ENCODE assay signal across 27 mouse cellular contexts in the genomic region with DNA sequence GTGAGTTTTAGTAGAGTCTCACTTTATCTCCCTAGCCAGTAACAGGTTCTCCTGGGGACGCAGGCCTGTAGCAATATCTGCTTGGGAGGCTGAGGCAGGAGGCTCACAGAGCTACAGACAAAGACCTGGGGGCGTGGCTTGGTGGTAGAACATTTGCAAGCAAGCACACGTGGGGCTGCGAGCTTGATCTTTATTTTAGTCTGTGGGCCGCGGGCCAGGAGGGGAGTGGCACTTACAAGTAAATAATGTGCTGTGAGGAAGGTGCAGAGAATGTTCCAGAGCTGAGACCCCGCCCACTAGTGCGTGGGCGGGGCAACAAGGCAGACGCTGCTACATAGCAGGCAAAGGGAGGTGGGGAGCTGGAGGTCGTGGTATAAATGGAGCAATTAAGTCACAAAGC.
DNase-seq lines count a peak whose midpoint lies in the region; ATAC-seq and TF ChIP-seq lines count a peak whose summit lies in the region.
"Had no signal": no experiment of that assay in that cellular context is flagged by ENCODE, and none has a peak within 500 bp of the region (broad histone marks: within the 10 kb centered on the region; RNA-seq: fewer than 3 reads in every experiment).

No protein-coding gene starts in this region.

- no peak overlapping the region for H3K4me3 ChIP-seq in intestine, postnatal 0 days (ENCODE audit: low read depth, low read length)
- H3K4me3 ChIP-seq in intestine, embryonic 15.5 days (replicated peaks): no peak overlapping the region
- H3K4me3 ChIP-seq: embryonic facial prominence, embryonic 13.5 days; embryonic facial prominence, embryonic 15.5 days; erythroblast, embryonic 14.5 days; forebrain, embryonic 10.5 days; forebrain, embryonic 12.5 days had no signal

- H3K9me3 ChIP-seq in intestine, postnatal 0 days (ENCODE audit: control insufficient read depth): 0 out of 2 replicates have a peak, but pooled peaks cover 2% of the 10 kb centered on the region
- H3K9me3 ChIP-seq in intestine, embryonic 15.5 days: no peaks in the 10 kb centered on the region

- no peak overlapping the region for H3K4me2 ChIP-seq in intestine, postnatal 0 days (replicated peaks; ENCODE audit: low read depth)
- no peak overlapping the region for H3K4me2 ChIP-seq in intestine, embryonic 15.5 days (replicated peaks)
- H3K4me2 ChIP-seq: embryonic facial prominence, embryonic 13.5 days; embryonic facial prominence, embryonic 15.5 days; forebrain, embryonic 12.5 days had no signal

- TF ChIP-seq CTCF in intestine, postnatal 0 days (IDR thresholded peaks at IDR 0.05; ENCODE audit: low read depth): no peak

- no peaks in the 10 kb centered on the region for H3K36me3 ChIP-seq in intestine, postnatal 0 days (ENCODE audit: control insufficient read depth, insufficient read depth)
- no peaks in the 10 kb centered on the region for H3K36me3 ChIP-seq in intestine, embryonic 15.5 days
- H3K36me3 ChIP-seq: embryonic facial prominence, embryonic 15.5 days had no signal

- no peak overlapping the region for H3K9ac ChIP-seq in intestine, postnatal 0 days (ENCODE audit: low read depth, low read length)
- H3K9ac ChIP-seq in intestine, embryonic 15.5 days: no peak overlapping the region
- H3K9ac ChIP-seq: embryonic facial prominence, embryonic 13.5 days; embryonic facial prominence, embryonic 15.5 days; forebrain, embryonic 12.5 days had no signal

- DNase-seq in ES-CJ7 (ENCODE audit: low read depth, low spot score): peak; percentile 82
- DNase-seq in R1 (ENCODE audit: low read depth, low spot score): peak; percentile 94
- peak; percentile 95 for DNase-seq in ZHBTc4 (ENCODE audit: low read depth, low spot score)
- no peak for DNase-seq in lung, postnatal 25 days (ENCODE audit: low spot score)
- no peak for DNase-seq in gastrocnemius, postnatal 36 days
- no peak for DNase-seq in cerebellum, adult 8-10 months
- DNase-seq: adrenal gland, adult 2 months; adrenal gland, postnatal 10 days; adrenal gland, postnatal 25 days; B cell, adult 2 months; cerebellum, adult 11 months; cerebellum, adult 18-20 months; cerebellum, adult 9-10 months; cerebellum, postnatal 10 days; cerebellum, postnatal 25 days had no signal

- H3K4me1 ChIP-seq in intestine, postnatal 0 days (replicated peaks; ENCODE audit: control insufficient read depth, insufficient read depth, low read length): no peaks in the 10 kb centered on the region
- no peaks in the 10 kb centered on the region for H3K4me1 ChIP-seq in intestine, embryonic 15.5 days (replicated peaks)
- H3K4me1 ChIP-seq: embryonic facial prominence, embryonic 15.5 days had no signal

- ATAC-seq in intestine, postnatal 0 days: 0 out of 2 replicates have a peak, but pooled peaks have one; percentile 8
- ATAC-seq in intestine, embryonic 15.5 days: no peak
- ATAC-seq: CD4-positive, CD25-positive, alpha-beta regulatory T cell, adult 4 months; forebrain, embryonic 14.5 days; forebrain, embryonic 16.5 days; Patski had no signal

- no peaks in the 10 kb centered on the region for H3K27me3 ChIP-seq in intestine, postnatal 0 days (replicated peaks; ENCODE audit: control insufficient read depth, insufficient read depth, low read length)
- H3K27me3 ChIP-seq in intestine, embryonic 15.5 days (replicated peaks): no peaks in the 10 kb centered on the region
- H3K27me3 ChIP-seq: CH12.LX; embryonic facial prominence, embryonic 13.5 days; embryonic facial prominence, embryonic 15.5 days; forebrain, embryonic 12.5 days; Patski had no signal

- intact Hi-C loops in gastrocnemius, postnatal 36 days (cut with DNase I): no loop called here

- 63% methylated on average over 11 of the region's 11 CpGs for WGBS in intestine, postnatal 0 days
- 78% methylated on average over 11 of the region's 11 CpGs for WGBS in intestine, embryonic 15.5 days

- no peak overlapping the region for H3K27ac ChIP-seq in intestine, postnatal 0 days (ENCODE audit: low read depth, low read length)
- H3K27ac ChIP-seq in intestine, embryonic 15.5 days: no peak overlapping the region
- H3K27ac ChIP-seq: embryonic facial prominence, embryonic 13.5 days; embryonic facial prominence, embryonic 15.5 days; forebrain, embryonic 10.5 days; forebrain, embryonic 12.5 days had no signal

Comparison
In these comparisons a context has a peak if more than half of its experiments do, and no peak if none do; other contexts are left out.
1. DNase-seq: peak in ES-CJ7 (single experiment), R1 (single experiment) and ZHBTc4 (single experiment); none in lung, postnatal 25 days (single experiment), gastrocnemius, postnatal 36 days (0 of 2) and cerebellum, adult 8-10 months (single experiment).